ENCODE assay signal across 7 mouse cellular contexts in genomic region chr9:96961986-96962701, GRCm38 (mm10). TPM values are rescaled to one million over a fixed set of nuclear protein-coding genes. Genes with fewer than 3 reads are reported as not detected.
A peak's percentile ranks its signal among the peaks of the same experiment; 100 is the strongest.
DNase-seq lines count a peak whose midpoint lies in the region; ATAC-seq and TF ChIP-seq lines count a peak whose summit lies in the region.

No protein-coding gene starts in this region.

- H3K4me2 ChIP-seq in lung, postnatal 0 days (replicated peaks; ENCODE audit: low read depth, low read length), result no peak overlapping the region
- no peak overlapping the region for H3K4me2 ChIP-seq in kidney, embryonic 14.5 days (replicated peaks; ENCODE audit: low read depth, low read length)
- H3K4me2 ChIP-seq in neural tube, embryonic 12.5 days (replicated peaks), result no peak overlapping the region

- TF ChIP-seq CTCF in lung, postnatal 0 days (IDR thresholded peaks at IDR 0.05), result no peak
- TF ChIP-seq CTCF in lung, adult 2 months (IDR thresholded peaks at IDR 0.05; ENCODE audit: insufficient read depth, low read length), result no peak

- H3K27ac ChIP-seq in lung, postnatal 0 days (ENCODE audit: low read length), result no peak overlapping the region
- peak overlapping the region; percentile 56; the same call in 1 of the 2 replicates for H3K27ac ChIP-seq in kidney, embryonic 14.5 days (ENCODE audit: low read depth, low read length)
- H3K27ac ChIP-seq in neural tube, embryonic 12.5 days, result peak overlapping the region; percentile 43; the same call in 1 of the 2 replicates

- H3K4me3 ChIP-seq in lung, postnatal 0 days (ENCODE audit: low read depth, low read length), result no peak overlapping the region
- no peak overlapping the region for H3K4me3 ChIP-seq in lung, adult 2 months (replicated peaks; ENCODE audit: extremely low read depth, low read depth, low read length)
- H3K4me3 ChIP-seq in kidney, embryonic 14.5 days (ENCODE audit: low read length), result no peak overlapping the region
- H3K4me3 ChIP-seq in neural tube, embryonic 12.5 days, result no peak overlapping the region

- peak; percentile 41 for DNase-seq in lung, postnatal 0 days (ENCODE audit: low spot score)
- DNase-seq in lung, adult 2 months, result no peak
- DNase-seq in forelimb bud, embryonic 11.5 days (ENCODE audit: low read depth, low spot score), result peak; percentile 88
- DNase-seq in frontal cortex, postnatal 36 days (ENCODE audit: low spot score in 2 of 2), result no peak
- no peak for DNase-seq in layer of hippocampus, adult 9-10 months (ENCODE audit: low spot score)

- H3K27me3 ChIP-seq in lung, postnatal 0 days (replicated peaks; ENCODE audit: insufficient read depth, low read length), result no peaks in the 10 kb centered on the region
- H3K27me3 ChIP-seq in kidney, embryonic 14.5 days (ENCODE audit: control insufficient read depth, insufficient read depth, low read length), result no peaks in the 10 kb centered on the region
- no peaks in the 10 kb centered on the region for H3K27me3 ChIP-seq in neural tube, embryonic 12.5 days (replicated peaks)

- H3K9ac ChIP-seq in lung, postnatal 0 days (replicated peaks; ENCODE audit: low read depth), result no peak overlapping the region
- H3K9ac ChIP-seq in kidney, embryonic 14.5 days (ENCODE audit: low read depth, low read length), result no peak overlapping the region
- H3K9ac ChIP-seq in neural tube, embryonic 12.5 days, result no peak overlapping the region

- 26% methylated on average over 17 of the region's 17 CpGs for WGBS in lung, postnatal 0 days
- WGBS in lung, adult 2 months, result 43% methylated on average over 17 of the region's 17 CpGs
- WGBS in kidney, embryonic 14.5 days, result 32% methylated on average over 17 of the region's 17 CpGs
- WGBS in neural tube, embryonic 12.5 days, result 66% methylated on average over 17 of the region's 17 CpGs

- ATAC-seq in lung, postnatal 0 days, result peak; percentile 46
- ATAC-seq in kidney, embryonic 14.5 days (ENCODE audit: low FRiP score, low TSS enrichment), result peak; percentile 78
- no peak for ATAC-seq in neural tube, embryonic 12.5 days (ENCODE audit: low FRiP score, low read depth)

- H3K9me3 ChIP-seq in lung, postnatal 0 days (ENCODE audit: low read length), result no peaks in the 10 kb centered on the region
- no peaks in the 10 kb centered on the region for H3K9me3 ChIP-seq in kidney, embryonic 14.5 days (ENCODE audit: control insufficient read depth, low read length)
- H3K9me3 ChIP-seq in neural tube, embryonic 12.5 days, result no peaks in the 10 kb centered on the region

- no peak for TF ChIP-seq POLR2A in lung, adult 2 months (IDR thresholded peaks at IDR 0.05; ENCODE audit: borderline replicate concordance, extremely low read depth, low read depth, low read length)

- TF ChIP-seq EP300 in lung, postnatal 0 days (IDR thresholded peaks at IDR 0.05), result no peak

- no peaks in the 10 kb centered on the region for H3K36me3 ChIP-seq in lung, postnatal 0 days (ENCODE audit: insufficient read depth, low read length)
- H3K36me3 ChIP-seq in kidney, embryonic 14.5 days (ENCODE audit: control insufficient read depth, insufficient read depth, low read length), result no peaks in the 10 kb centered on the region
- H3K36me3 ChIP-seq in neural tube, embryonic 12.5 days, result 0 out of 2 replicates have a peak, but pooled peaks cover 11% of the 10 kb centered on the region

- H3K4me1 ChIP-seq in lung, postnatal 0 days (ENCODE audit: insufficient read depth, low read depth, low read length), result no peaks in the 10 kb centered on the region
- no peaks in the 10 kb centered on the region for H3K4me1 ChIP-seq in lung, adult 2 months (ENCODE audit: control insufficient read depth, insufficient read depth, low read length)
- peaks cover 58% of the 10 kb centered on the region for H3K4me1 ChIP-seq in kidney, embryonic 14.5 days (ENCODE audit: control insufficient read depth, insufficient read depth, low read length)
- H3K4me1 ChIP-seq in neural tube, embryonic 12.5 days, result peaks cover 47% of the 10 kb centered on the region

RNA-seq across cellular contexts. Expression of gene Spsb4, which starts 56.5 kb away (rescaled TPM):
- polyA plus RNA-seq in lung, postnatal 0 days (2015; fragmentation: Nextera tagmentation; extraction: Ambion mirVana), result 2.2 and 2.5 TPM in 2 replicates
- polyA plus RNA-seq in lung, adult 2 months (2012; rRNA removed), result 0.62 and 1.2 TPM in 2 replicates
- polyA plus RNA-seq in kidney, embryonic 14.5 days (2014; fragmentation: Nextera tagmentation; extraction: Ambion mirVana), result 42.0 and 55.6 TPM in 2 replicates
- 126 TPM in 2 replicates for polyA plus RNA-seq in neural tube, embryonic 12.5 days (2016; fragmentation: Nextera tagmentation; extraction: Ambion mirVana)

Comparison
In these comparisons a context has a peak if more than half of its experiments do, and no peak if none do; other contexts are left out.
1. DNase-seq: peak in lung, postnatal 0 days (single experiment) and forelimb bud, embryonic 11.5 days (single experiment); none in lung, adult 2 months (single experiment), frontal cortex, postnatal 36 days (0 of 2) and layer of hippocampus, adult 9-10 months (single experiment).
2. RNA of gene Spsb4, which starts 56.5 kb away (polyA plus RNA-seq): 126 TPM in neural tube, embryonic 12.5 days and 42.0 to 55.6 TPM in kidney, embryonic 14.5 days; 2.2 to 2.5 TPM in lung, postnatal 0 days and 0.62 to 1.2 TPM in lung, adult 2 months; every median in the first group is over 10 times any median in the second.